Mouse (Mus musculus) intestine, postnatal 0 days (tissue): ENCODE results near the gene Tfdp1. TPM values are rescaled to one million over a fixed set of nuclear protein-coding genes. Genes with fewer than 3 reads are reported as not detected.
"Not testable (repeated sequence)": the region's sequence is repeated elsewhere in the genome, so short reads cannot be mapped to it uniquely, and the experiment has no call there.

Source experiments
- ATAC-seq: fragments of 200-750 bp; cut with Nextera tagmentation; 2 replicates; pipeline ENCODE4 v1.8.0; 2017; ENCODE audit warnings: mild to moderate bottlenecking, moderate TSS enrichment, moderate library complexity
- H3K27ac ChIP-seq: fragments of 300-500 bp; sonication (generic); 2 replicates; pipeline ENCODE4 v1.5.1; 2014; ENCODE audit warnings: mild to moderate bottlenecking, low read depth, low read length, moderate library complexity
- H3K27me3 ChIP-seq: fragments of 300-500 bp; sonication (generic); replicated peaks from 2 replicates; pipeline ENCODE4 v1.6.1; 2014; ENCODE audit warnings: low read length, mixed read lengths; ENCODE audit not compliant: control insufficient read depth, insufficient read depth
- H3K36me3 ChIP-seq: fragments of 300-500 bp; sonication (generic); 2 replicates; pipeline ENCODE4 v1.6.1; 2014; ENCODE audit warnings: mild to moderate bottlenecking, moderate library complexity; ENCODE audit not compliant: control insufficient read depth, insufficient read depth
- H3K4me1 ChIP-seq: fragments of 300-500 bp; sonication (generic); replicated peaks from 2 replicates; pipeline ENCODE4 v1.6.1; 2014; ENCODE audit warnings: antibody characterized with exemption, low read length, mixed read lengths; ENCODE audit not compliant: control insufficient read depth, insufficient read depth
- H3K4me2 ChIP-seq: fragments of 300-500 bp; sonication (generic); replicated peaks from 2 replicates; pipeline ENCODE4 v1.6.1; 2014; ENCODE audit warnings: low read depth, mild to moderate bottlenecking, moderate library complexity
- H3K4me3 ChIP-seq: fragments of 300-500 bp; sonication (generic); 2 replicates; pipeline ENCODE4 v1.5.1; 2014; ENCODE audit warnings: low read depth, low read length
- H3K9ac ChIP-seq: fragments of 300-500 bp; sonication (generic); 2 replicates; pipeline ENCODE4 v1.6.1; 2014; ENCODE audit warnings: mild to moderate bottlenecking, low read depth, low read length
- H3K9me3 ChIP-seq: fragments of 300-500 bp; sonication (generic); 2 replicates; pipeline ENCODE4 v1.6.1; 2016; ENCODE audit warnings: mixed run types; ENCODE audit not compliant: control insufficient read depth
- CTCF ChIP-seq: sonication (generic); IDR thresholded peaks from 2 replicates; pipeline ENCODE4 v1.5.1; 2016; ENCODE audit warnings: low read depth, mild to moderate bottlenecking, control low read depth, antibody characterized with exemption, moderate library complexity
- WGBS: fragments of 180-500 bp; shearing (Covaris S2); extraction: QIAGEN DNeasy Blood & Tissue Kit; methylation state at CpG from one replicate; pipeline ENCODE4 v1.1.7; 2014; 5-methylcytosine and 5-hydroxymethylcytosine counted together
- polyA plus RNA-seq: library from polyadenylated mRNA; unstranded; fragments of >200 nt; fragmentation: Nextera tagmentation; extraction: Ambion mirVana; gene quantifications from 2 replicates; pipeline ENCODE4 v1.2.1, GENCODE M21; 2015

Tfdp1 gene
- polyA plus RNA-seq, 1 experiment from 2014 or later, result 50.3 TPM

DNA sequence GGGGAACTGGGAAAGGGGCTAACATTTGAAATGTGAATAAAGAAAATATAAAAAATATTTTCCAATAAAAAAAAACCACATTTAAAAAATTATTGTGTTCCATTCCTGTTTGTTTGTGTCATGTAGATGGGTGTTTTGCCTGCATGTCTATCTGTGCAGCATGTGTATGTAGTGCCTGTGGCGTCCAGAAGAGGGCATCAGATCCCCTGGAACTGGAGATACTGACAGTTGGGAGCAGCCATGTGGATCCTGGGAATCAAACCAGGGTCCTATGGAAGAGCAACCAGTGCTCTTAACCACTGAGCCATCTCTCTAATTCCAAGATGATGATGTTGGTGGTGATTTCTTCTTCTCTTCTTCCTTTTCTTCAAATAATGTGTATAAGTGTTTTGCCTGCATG lies 3.9 kb upstream of the Tfdp1 start:
- 36% methylated on average over 1 of the region's 1 CpGs for WGBS
- Histone ChIP-seq H3K9me3 (no peaks in the 10 kb centered on the region), H3K4me2 (no peak overlapping the region), H3K27me3 (no peaks in the 10 kb centered on the region), H3K36me3 (no peaks in the 10 kb centered on the region), H3K9ac (no peak overlapping the region), H3K4me3 (no peak overlapping the region), H3K4me1 (no peaks in the 10 kb centered on the region), H3K27ac (no peak overlapping the region)
- no peak for ATAC-seq
- peak; percentile 46 for TF ChIP-seq CTCF

GRCm38 (mm10) chr8:13337245-13337644 lies 1.3 kb upstream of the Tfdp1 start:
- H3K4me2 ChIP-seq, H3K36me3 ChIP-seq, H3K9ac ChIP-seq, H3K4me1 ChIP-seq, H3K27me3 ChIP-seq, H3K4me3 ChIP-seq, H3K27ac ChIP-seq, ATAC-seq, H3K9me3 ChIP-seq: not testable (repeated sequence)
- WGBS, result 51% methylated on average over 6 of the region's 6 CpGs

GRCm38 (mm10) chr8:13337678-13338077 lies 873 bp upstream of the Tfdp1 start:
- H3K9me3 ChIP-seq, result no peaks in the 10 kb centered on the region
- no peak overlapping the region for H3K9ac ChIP-seq
- H3K4me2 ChIP-seq, result no peak overlapping the region
- no peak for ATAC-seq
- no peak overlapping the region for H3K27ac ChIP-seq
- H3K27me3 ChIP-seq, result no peaks in the 10 kb centered on the region
- H3K4me3 ChIP-seq, result no peak overlapping the region
- WGBS, result 67% methylated on average over 3 of the region's 3 CpGs
- H3K36me3 ChIP-seq, result peaks cover 14% of the 10 kb centered on the region; the same call in 1 of the 2 replicates
- H3K4me1 ChIP-seq, result no peaks in the 10 kb centered on the region
- TF ChIP-seq CTCF, result no peak

- Histone ChIP-seq H3K4me3 (peak overlapping the region; percentile 76), H3K27me3 (no peaks in the 10 kb centered on the region), H3K27ac (peak overlapping the region; percentile 70), H3K4me2 (peak overlapping the region; percentile 96), H3K4me1 (no peaks in the 10 kb centered on the region), H3K9me3 (no peaks in the 10 kb centered on the region), H3K36me3 (peaks cover 26% of the 10 kb centered on the region), H3K9ac (peak overlapping the region; percentile 92)
- WGBS, result under 1% methylated on average over 50 of the region's 70 CpGs
- TF ChIP-seq CTCF, result no peak
- peak; percentile 29 for ATAC-seq
Measured at GRCm38 (mm10) chr8:13338901-13339645, 522 bp downstream of the Tfdp1 start.

- Histone ChIP-seq H3K27ac (no peak overlapping the region), H3K4me1 (no peaks in the 10 kb centered on the region), H3K27me3 (no peaks in the 10 kb centered on the region), H3K4me2 (peak overlapping the region; percentile 96), H3K36me3 (peaks cover 31% of the 10 kb centered on the region), H3K9me3 (no peaks in the 10 kb centered on the region), H3K9ac (peak overlapping the region; percentile 92), H3K4me3 (peak overlapping the region; percentile 76)
- no peak for TF ChIP-seq CTCF
- ATAC-seq, result no peak
- 2% methylated on average over 11 of the region's 11 CpGs for WGBS
Measured at GRCm38 (mm10) chr8:13339646-13339990, 1.1 kb downstream of the Tfdp1 start.

GRCm38 (mm10) chr8:13340650-13341049 lies 2.1 kb downstream of the Tfdp1 start:
- WGBS, result 78% methylated on average over 8 of the region's 8 CpGs
- ATAC-seq, result no peak
- Histone ChIP-seq H3K4me2 (no peak overlapping the region), H3K4me1 (no peaks in the 10 kb centered on the region), H3K4me3 (no peak overlapping the region), H3K36me3 (peaks cover 42% of the 10 kb centered on the region), H3K9ac (no peak overlapping the region), H3K9me3 (no peaks in the 10 kb centered on the region), H3K27ac (no peak overlapping the region), H3K27me3 (no peaks in the 10 kb centered on the region)
- no peak for TF ChIP-seq CTCF
